Mouse (Mus musculus): ENCODE measurements at regions not wholly inside any gene's neighbourhood (a gene's known extent, or its start where the extent isn't known, plus 50 kb on each side); places are given as distances from the start of the nearest gene placed in this dataset.

GRCm38 (mm10) chr10:17586910-17587309 lies 136.1 kb upstream of the Cited2 start:
- TF ChIP-seq CTCF (IDR thresholded peaks at IDR 0.05; ENCODE audit: low read depth, low read length) (no peak), POLR2A (IDR thresholded peaks at IDR 0.05; ENCODE audit: insufficient read depth, low read length) (no peak), EP300 (IDR thresholded peaks at IDR 0.05; ENCODE audit: insufficient read depth, low read depth, low read length) (no peak)

Data from ES-Bruce4 (cell line).